Mouse (Mus musculus) megakaryocyte, embryonic 14.5 days (primary cell): ENCODE measurements around the gene Cryge. TPM values are rescaled to one million over a fixed set of nuclear protein-coding genes. Genes with fewer than 3 reads are reported as not detected.
"Not testable (repeated sequence)": the region's sequence is repeated elsewhere in the genome, so short reads cannot be mapped to it uniquely, and the experiment has no call there.

ENCODE experiments used
- H3K27me3 ChIP-seq: replicated peaks from 2 replicates; pipeline ENCODE3; 2012; ENCODE audit warnings: inconsistent platforms
- H3K36me3 ChIP-seq: replicated peaks from 2 replicates; pipeline ENCODE3; 2012; ENCODE audit warnings: low read length, inconsistent platforms, mixed read lengths
- H3K4me1 ChIP-seq: 2 replicates; pipeline ENCODE4 v1.6.1; 2012; ENCODE audit warnings: inconsistent platforms
- H3K4me3 ChIP-seq: replicated peaks from 2 replicates; pipeline ENCODE3; 2012; ENCODE audit warnings: moderate library complexity, mild to moderate bottlenecking, inconsistent platforms
- H3K9me3 ChIP-seq: 2 replicates; pipeline ENCODE4 v1.6.1; 2012; ENCODE audit warnings: inconsistent platforms
- FLI1 ChIP-seq: IDR thresholded peaks from 2 replicates; pipeline ENCODE4 v1.6.1; 2012; ENCODE audit warnings: low read length, inconsistent platforms, mixed read lengths
- GATA1 ChIP-seq: IDR thresholded peaks from 3 replicates; pipeline ENCODE4 v1.6.1; 2012; ENCODE audit warnings: mixed read lengths, low read length, inconsistent platforms, borderline replicate concordance
- polyA plus RNA-seq: library from polyadenylated mRNA; stranded (reverse); fragments of >175 nt; gene quantifications from 2 replicates; pipeline ENCODE4 v1.2.3, GENCODE M21; 2012; ENCODE audit warnings: low replicate concordance; ENCODE audit not compliant: insufficient read depth

Cryge gene
- polyA plus RNA-seq = not detected in 2 replicates

GRCm38 (mm10) chr1:65050952-65051351 lies at the start of gene Cryge:
Cryge (minus strand) TSS chr1:65051149.
- H3K4me3 ChIP-seq, H3K36me3 ChIP-seq, H3K9me3 ChIP-seq, H3K4me1 ChIP-seq, H3K27me3 ChIP-seq: not testable (repeated sequence)

GRCm38 (mm10) chr1:65096953-65097352 lies 46.0 kb upstream of the Cryge start:
- H3K4me1 ChIP-seq = no peaks in the 10 kb centered on the region
- no peak overlapping the region for H3K4me3 ChIP-seq
- H3K36me3 ChIP-seq = no peaks in the 10 kb centered on the region
- TF ChIP-seq GATA1 (no peak), FLI1 (no peak)
- peaks cover 2% of the 10 kb centered on the region for H3K27me3 ChIP-seq
- H3K9me3 ChIP-seq = peaks cover 3% of the 10 kb centered on the region; the same call in 1 of the 2 replicates

- no peak overlapping the region for H3K4me3 ChIP-seq
- H3K4me1 ChIP-seq = peaks cover 6% of the 10 kb centered on the region
- peaks cover 3% of the 10 kb centered on the region; the same call in 1 of the 2 replicates for H3K9me3 ChIP-seq
- peaks cover 2% of the 10 kb centered on the region for H3K27me3 ChIP-seq
- TF ChIP-seq GATA1 = no peak
- TF ChIP-seq FLI1 = no peak
- H3K36me3 ChIP-seq = no peaks in the 10 kb centered on the region
Measured at GRCm38 (mm10) chr1:65091566-65091965, 40.6 kb upstream of the Cryge start.

- no peaks in the 10 kb centered on the region for H3K36me3 ChIP-seq
- TF ChIP-seq GATA1 (no peak), FLI1 (no peak)
- H3K27me3 ChIP-seq = peaks cover 2% of the 10 kb centered on the region
- peaks cover 6% of the 10 kb centered on the region for H3K4me1 ChIP-seq
- no peak overlapping the region for H3K4me3 ChIP-seq
- H3K9me3 ChIP-seq = peaks cover 3% of the 10 kb centered on the region; the same call in 1 of the 2 replicates
Measured at GRCm38 (mm10) chr1:65090370-65090769, 39.4 kb upstream of the Cryge start.

- H3K27me3 ChIP-seq = peaks cover 2% of the 10 kb centered on the region
- TF ChIP-seq FLI1 = no peak
- no peak for TF ChIP-seq GATA1
Measured at GRCm38 (mm10) chr1:65088567-65089356, 37.8 kb upstream of the Cryge start.

GRCm38 (mm10) chr1:65082188-65082587 lies 31.2 kb upstream of the Cryge start, which contains the start of gene Crygb:
Crygb (minus strand) TSS chr1:65082288.
- TF ChIP-seq GATA1 (no peak), FLI1 (no peak)
- H3K4me3 ChIP-seq = no peak within 1 kb of the TSS
- no peaks in the 10 kb centered on the region for H3K36me3 ChIP-seq
- H3K27me3 ChIP-seq = peaks cover 2% of the 10 kb centered on the region
- no peaks in the 10 kb centered on the region for H3K4me1 ChIP-seq
- 0 out of 2 replicates have a peak, but pooled peaks cover 2% of the 10 kb centered on the region for H3K9me3 ChIP-seq

More at GRCm38 (mm10) chr1:65088567-65089356, 37.8 kb upstream of the Cryge start:
- no peaks in the 10 kb centered on the region for H3K36me3 ChIP-seq
- H3K4me1 ChIP-seq = peaks cover 6% of the 10 kb centered on the region
- H3K9me3 ChIP-seq = peaks cover 3% of the 10 kb centered on the region; the same call in 1 of the 2 replicates
- H3K4me3 ChIP-seq = no peak overlapping the region

GRCm38 (mm10) chr1:65075607-65076006 lies 24.7 kb upstream of the Cryge start:
- Histone ChIP-seq H3K4me3 (no peak overlapping the region), H3K9me3 (0 out of 2 replicates have a peak, but pooled peaks cover 2% of the 10 kb centered on the region), H3K4me1 (no peaks in the 10 kb centered on the region), H3K27me3 (no peaks in the 10 kb centered on the region), H3K36me3 (no peaks in the 10 kb centered on the region)
- no peak for TF ChIP-seq GATA1
- no peak for TF ChIP-seq FLI1

- H3K27me3 ChIP-seq = no peaks in the 10 kb centered on the region
- H3K9me3 ChIP-seq = no peaks in the 10 kb centered on the region
- TF ChIP-seq GATA1 (no peak), FLI1 (no peak)
- H3K4me3 ChIP-seq = no peak within 1 kb of the TSS
- H3K4me1 ChIP-seq = no peaks in the 10 kb centered on the region
- no peaks in the 10 kb centered on the region for H3K36me3 ChIP-seq
Measured at GRCm38 (mm10) chr1:65073589-65073988, 22.6 kb upstream of the Cryge start, which contains the start of gene Crygc. Crygc (minus strand) TSS chr1:65073689.

- Histone ChIP-seq H3K27me3 (no peaks in the 10 kb centered on the region), H3K9me3 (peaks cover 4% of the 10 kb centered on the region), H3K4me1 (no peaks in the 10 kb centered on the region), H3K36me3 (no peaks in the 10 kb centered on the region), H3K4me3 (no peak overlapping the region)
- TF ChIP-seq GATA1 = no peak
- TF ChIP-seq FLI1 = no peak
Measured at GRCm38 (mm10) chr1:65067842-65068241, 16.9 kb upstream of the Cryge start.

- H3K4me3 ChIP-seq = no peak overlapping the region
- H3K4me1 ChIP-seq = no peaks in the 10 kb centered on the region
- H3K27me3 ChIP-seq = no peaks in the 10 kb centered on the region
- TF ChIP-seq GATA1 (no peak), FLI1 (no peak)
- no peaks in the 10 kb centered on the region for H3K36me3 ChIP-seq
- peaks cover 4% of the 10 kb centered on the region for H3K9me3 ChIP-seq
Measured at GRCm38 (mm10) chr1:65064201-65064600, 13.3 kb upstream of the Cryge start.
